Mouse (Mus musculus): ENCODE results near the gene Baiap2. TPM values are rescaled to one million over a fixed set of nuclear protein-coding genes. Genes with fewer than 3 reads are reported as not detected.

The Baiap2 gene
- total and polyA plus RNA-seq, 2 experiments: 11.6 to 45.6 TPM

DNA sequence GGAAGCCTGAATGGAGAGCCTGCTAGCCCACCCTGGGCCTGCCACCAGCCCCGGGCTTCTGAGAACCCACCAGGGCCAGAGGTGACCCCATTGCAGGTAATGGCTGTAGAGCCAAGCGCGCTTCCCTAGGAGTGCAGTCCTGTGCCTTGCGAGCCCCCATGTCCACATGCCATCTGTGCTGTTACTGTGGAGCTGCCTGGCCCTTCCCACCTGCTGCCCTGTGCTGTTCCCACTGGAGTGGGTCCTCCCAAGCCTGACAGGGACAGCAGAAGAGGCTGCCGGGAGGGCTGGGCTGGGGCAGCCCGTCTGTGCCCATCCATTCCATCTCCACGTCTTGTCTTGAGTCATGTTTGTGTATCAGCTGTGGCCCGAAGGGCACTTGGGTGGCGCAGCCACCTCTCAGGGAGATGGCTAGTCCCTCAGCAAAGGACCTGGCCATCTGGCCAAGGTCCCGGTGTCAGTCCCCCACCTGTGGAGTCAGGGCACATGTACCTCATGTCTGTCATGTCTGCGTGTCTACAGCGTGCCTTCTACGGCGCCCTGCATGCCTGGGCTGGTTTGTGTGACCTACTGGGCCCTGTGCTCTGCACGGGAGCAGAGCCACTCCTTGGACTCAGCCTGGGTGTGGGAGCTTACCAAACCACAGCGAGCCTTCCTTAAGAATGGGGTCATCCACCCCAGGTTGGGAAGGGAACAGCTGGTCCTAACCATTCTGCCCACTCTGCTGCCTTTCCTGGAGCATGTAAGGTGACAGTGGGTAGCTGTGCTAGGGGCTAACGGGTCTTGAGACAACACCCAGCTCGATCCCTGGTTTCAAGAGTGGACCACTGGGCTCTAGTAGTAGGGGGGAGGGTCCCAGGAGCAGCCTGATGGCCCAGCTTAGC lies 63.1 kb downstream of the Baiap2 start:
- 91% methylated on average over 18 of the region's 18 CpGs for WGBS
- TF ChIP-seq CTCF (IDR thresholded peaks at IDR 0.05; ENCODE audit: low read depth, low read length) (no peak), POLR2A (IDR thresholded peaks at IDR 0.05; ENCODE audit: extremely low read depth, insufficient read depth, low read length) (no peak)

GRCm38 (mm10) chr11:120007496-120008080 lies 65.0 kb downstream of the Baiap2 start:
- H3K79me2 ChIP-seq (ENCODE audit: control insufficient read depth, insufficient read depth, low read length): no peaks in the 10 kb centered on the region
- H3K9ac ChIP-seq (ENCODE audit: low read depth, low read length): peak overlapping the region; percentile 11; the same call in 1 of the 2 replicates
- peak; percentile 89 for DNase-seq (ENCODE audit: extremely low read depth, low read depth, low spot score)
- no peaks in the 10 kb centered on the region for H3K36me3 ChIP-seq (ENCODE audit: control insufficient read depth, insufficient read depth, low read length)
- H3K4me3 ChIP-seq (ENCODE audit: insufficient read depth, low read depth, low read length): no peak overlapping the region
- H3K4me1 ChIP-seq (ENCODE audit: control insufficient read depth, insufficient read depth, low read length): peaks cover 26% of the 10 kb centered on the region
- peak overlapping the region; percentile 57 for H3K27ac ChIP-seq (replicated peaks; ENCODE audit: insufficient read depth, low read depth, low read length)
- WGBS: 8% methylated on average over 4 of the region's 4 CpGs
- TF ChIP-seq POLR2A (IDR thresholded peaks at IDR 0.05; ENCODE audit: extremely low read depth, insufficient read depth, low read length) (no peak), CTCF (IDR thresholded peaks at IDR 0.05; ENCODE audit: low read depth, low read length) (peak; percentile 33)
- no peaks in the 10 kb centered on the region for H3K27me3 ChIP-seq (ENCODE audit: control insufficient read depth, insufficient read depth, low read length)

More for the DNA sequence above, 63.1 kb downstream of the Baiap2 start:
- Histone ChIP-seq H3K4me1 (ENCODE audit: control insufficient read depth, insufficient read depth, low read length) (peaks cover 26% of the 10 kb centered on the region), H3K27ac (replicated peaks; ENCODE audit: insufficient read depth, low read depth, low read length) (peak overlapping the region; percentile 28; the same call in 1 of the 2 replicates), H3K36me3 (ENCODE audit: control insufficient read depth, insufficient read depth, low read length) (no peaks in the 10 kb centered on the region), H3K4me3 (ENCODE audit: insufficient read depth, low read depth, low read length) (no peak overlapping the region), H3K9ac (ENCODE audit: low read depth, low read length) (no peak overlapping the region), H3K27me3 (ENCODE audit: control insufficient read depth, insufficient read depth, low read length) (no peaks in the 10 kb centered on the region), H3K79me2 (ENCODE audit: control insufficient read depth, insufficient read depth, low read length) (no peaks in the 10 kb centered on the region)
- DNase-seq (ENCODE audit: extremely low read depth, low read depth, low spot score): no peak

GRCm38 (mm10) chr11:120008501-120008900 lies 65.9 kb downstream of the Baiap2 start:
- Histone ChIP-seq H3K9ac (ENCODE audit: low read depth, low read length) (no peak overlapping the region), H3K36me3 (ENCODE audit: control insufficient read depth, insufficient read depth, low read length) (no peaks in the 10 kb centered on the region), H3K4me1 (ENCODE audit: control insufficient read depth, insufficient read depth, low read length) (peaks cover 27% of the 10 kb centered on the region), H3K27ac (replicated peaks; ENCODE audit: insufficient read depth, low read depth, low read length) (peak overlapping the region; percentile 57), H3K27me3 (ENCODE audit: control insufficient read depth, insufficient read depth, low read length) (no peaks in the 10 kb centered on the region), H3K79me2 (ENCODE audit: control insufficient read depth, insufficient read depth, low read length) (no peaks in the 10 kb centered on the region), H3K4me3 (ENCODE audit: insufficient read depth, low read depth, low read length) (no peak overlapping the region)
- peak; percentile 93 for DNase-seq (ENCODE audit: extremely low read depth, low read depth, low spot score)
- TF ChIP-seq CTCF (IDR thresholded peaks at IDR 0.05; ENCODE audit: low read depth, low read length) (no peak), POLR2A (IDR thresholded peaks at IDR 0.05; ENCODE audit: extremely low read depth, insufficient read depth, low read length) (no peak)
- 78% methylated on average over 1 of the region's 1 CpGs for WGBS

- no peak overlapping the region for H3K9ac ChIP-seq (ENCODE audit: low read depth, low read length)
- peak overlapping the region; percentile 57 for H3K27ac ChIP-seq (replicated peaks; ENCODE audit: insufficient read depth, low read depth, low read length)
- H3K27me3 ChIP-seq (ENCODE audit: control insufficient read depth, insufficient read depth, low read length): no peaks in the 10 kb centered on the region
- no peak for TF ChIP-seq CTCF (IDR thresholded peaks at IDR 0.05; ENCODE audit: low read depth, low read length)
- no peak for TF ChIP-seq POLR2A (IDR thresholded peaks at IDR 0.05; ENCODE audit: extremely low read depth, insufficient read depth, low read length)
- H3K79me2 ChIP-seq (ENCODE audit: control insufficient read depth, insufficient read depth, low read length): no peaks in the 10 kb centered on the region
- peaks cover 29% of the 10 kb centered on the region for H3K4me1 ChIP-seq (ENCODE audit: control insufficient read depth, insufficient read depth, low read length)
- WGBS: 56% methylated on average over 8 of the region's 8 CpGs
- no peaks in the 10 kb centered on the region for H3K36me3 ChIP-seq (ENCODE audit: control insufficient read depth, insufficient read depth, low read length)
- H3K4me3 ChIP-seq (ENCODE audit: insufficient read depth, low read depth, low read length): no peak overlapping the region
- peak; percentile 74 for DNase-seq (ENCODE audit: extremely low read depth, low read depth, low spot score)
Measured at GRCm38 (mm10) chr11:120008956-120009355, 66.4 kb downstream of the Baiap2 start.

GRCm38 (mm10) chr11:120009937-120010336 lies 67.4 kb downstream of the Baiap2 start:
- H3K27ac ChIP-seq (replicated peaks; ENCODE audit: insufficient read depth, low read depth, low read length): 0 out of 2 replicates have a peak overlapping the region, but pooled peaks have one; percentile 9
- H3K4me3 ChIP-seq (ENCODE audit: insufficient read depth, low read depth, low read length): peak overlapping the region; percentile 16; the same call in 1 of the 2 replicates
- 61% methylated on average over 20 of the region's 20 CpGs for WGBS
- peak; percentile 76 for DNase-seq (ENCODE audit: extremely low read depth, low read depth, low spot score)
- TF ChIP-seq POLR2A (IDR thresholded peaks at IDR 0.05; ENCODE audit: extremely low read depth, insufficient read depth, low read length) (no peak), CTCF (IDR thresholded peaks at IDR 0.05; ENCODE audit: low read depth, low read length) (no peak)
- H3K36me3 ChIP-seq (ENCODE audit: control insufficient read depth, insufficient read depth, low read length): no peaks in the 10 kb centered on the region
- no peaks in the 10 kb centered on the region for H3K27me3 ChIP-seq (ENCODE audit: control insufficient read depth, insufficient read depth, low read length)
- H3K79me2 ChIP-seq (ENCODE audit: control insufficient read depth, insufficient read depth, low read length): no peaks in the 10 kb centered on the region
- H3K9ac ChIP-seq (ENCODE audit: low read depth, low read length): peak overlapping the region; percentile 26; the same call in 1 of the 2 replicates
- peaks cover 29% of the 10 kb centered on the region for H3K4me1 ChIP-seq (ENCODE audit: control insufficient read depth, insufficient read depth, low read length)
